Mouse (Mus musculus) A20 (cell line): Measurements from ENCODE around the gene Vmn1r155.
"Not testable (repeated sequence)": the region's sequence is repeated elsewhere in the genome, so short reads cannot be mapped to it uniquely, and the experiment has no call there.

ENCODE experiments used
- DNase-seq: peaks from one replicate; pipeline ENCODE4 v3.0.0-alpha.2; 2011; ENCODE audit warnings: low read depth, low spot score

The Vmn1r155 gene

GRCm38 (mm10) chr7:22657718-22658117, at the start of gene Vmn1r155:
Gene Vmn1r155 (plus strand): TSS chr7:22658018.
- DNase-seq = not testable (repeated sequence)

GRCm38 (mm10) chr7:22692217-22692616, 34.4 kb downstream of the Vmn1r155 start, which contains the start of gene Gm8693:
Gene Gm8693 (minus strand): TSS chr7:22692317.
- not testable (repeated sequence) for DNase-seq
